Mouse (Mus musculus) liver, adult 10 weeks (tissue): ENCODE data around the gene Gzmn. TPM values are rescaled to one million over a fixed set of nuclear protein-coding genes. Genes with fewer than 3 reads are reported as not detected.

ENCODE experiments used
- polyA plus RNA-seq: library from polyadenylated mRNA; stranded (reverse); fragments of 350-450 nt; fragmentation: Illumina TruSeq; extraction: RNeasy Lipid Tissue Mini Kit (QIAGEN cat#74804); gene quantifications from one replicate; pipeline ENCODE4 v1.2.3, GENCODE M21; 2014; ENCODE audit warnings: low read depth, low replicate concordance

Gzmn gene
- not detected for polyA plus RNA-seq

DNA sequence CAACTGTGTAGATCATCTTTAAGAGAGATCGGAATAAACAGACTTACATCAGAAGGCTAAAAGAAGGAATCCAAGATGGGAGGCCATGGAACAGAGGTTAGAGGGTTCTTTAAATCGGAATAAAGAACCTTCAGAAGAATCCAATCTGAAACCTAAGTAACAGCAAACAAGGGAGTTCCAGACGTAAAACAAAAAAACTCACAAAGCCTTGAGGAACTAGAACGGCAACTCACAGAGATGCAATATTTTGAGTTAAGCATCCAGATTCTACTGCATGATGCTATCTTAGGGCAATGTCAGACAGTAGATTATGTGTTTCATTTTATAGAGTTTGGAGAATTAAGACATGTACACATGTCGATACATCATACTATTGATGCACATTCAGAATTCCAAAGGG lies at the start of gene Gzmn:
TSS of gene Gzmn (minus strand) at position 101 of the 400 bp plus-strand sequence.

DNA sequence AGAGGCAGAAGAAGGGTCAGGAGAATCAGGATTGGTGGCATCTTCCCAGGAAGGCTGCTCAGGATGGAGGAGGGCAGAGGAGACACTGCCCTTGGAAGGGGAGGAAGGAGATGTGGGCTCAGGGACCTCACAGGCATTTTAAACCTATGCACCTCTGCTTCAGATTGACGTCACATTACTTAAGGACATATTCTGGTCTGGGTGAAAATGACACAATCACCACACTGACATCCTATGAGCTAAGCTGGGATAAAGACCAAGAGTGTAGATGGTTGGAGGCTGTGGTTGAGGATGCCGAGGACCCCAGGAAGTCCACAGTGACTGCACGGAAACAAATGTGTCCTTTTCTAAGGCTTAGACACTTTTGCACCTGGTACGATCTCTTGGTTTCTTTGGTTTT lies 36.9 kb upstream of the Gzmn start, which contains the start of gene Gzmf:
TSS of gene Gzmf (minus strand) at position 101 of the 400 bp plus-strand sequence.

DNA sequence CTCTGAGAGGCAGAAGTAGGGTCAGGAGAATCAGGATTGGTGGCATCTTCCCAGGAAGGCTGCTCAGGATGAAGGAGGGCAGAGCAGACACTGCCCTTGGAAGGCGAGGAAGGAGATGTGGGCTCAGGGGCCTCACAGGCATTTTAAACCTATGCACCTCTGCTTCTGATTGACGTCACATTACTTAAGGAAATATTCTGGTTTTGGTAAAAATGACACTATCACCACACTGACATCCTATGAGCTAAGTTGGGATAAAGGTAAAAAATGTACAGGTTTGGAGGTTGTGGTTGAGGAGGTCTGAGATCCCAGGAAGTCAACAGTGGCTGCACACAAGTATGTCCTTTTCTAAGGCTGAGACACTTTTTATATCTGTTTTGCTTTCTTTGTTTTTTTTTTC lies 14.9 kb downstream of the Gzmn start, which contains the start of gene Gzmg:
TSS of gene Gzmg (minus strand) at position 101 of the 400 bp plus-strand sequence.

DNA sequence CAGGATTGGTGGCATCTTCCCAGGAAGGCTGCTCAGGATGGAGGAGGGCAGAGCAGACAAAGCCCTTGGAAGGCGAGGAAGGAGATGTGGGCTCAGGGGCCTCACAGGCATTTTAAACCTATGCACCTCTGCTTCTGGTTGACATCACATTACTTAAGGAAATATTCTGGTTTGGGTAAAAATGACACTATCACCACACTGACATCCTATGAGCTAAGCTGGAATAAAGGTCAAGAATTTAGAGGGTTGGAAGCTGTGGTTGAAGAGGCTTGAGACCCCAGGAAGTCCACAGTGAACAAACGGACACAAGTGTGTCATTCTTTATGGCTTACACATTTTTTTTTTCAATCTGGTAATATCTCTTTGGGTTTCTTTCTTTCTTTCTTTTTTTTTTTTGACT lies 41.9 kb downstream of the Gzmn start, which contains the start of gene Gzmd:
TSS of gene Gzmd (minus strand) at position 101 of the 400 bp plus-strand sequence.

DNA sequence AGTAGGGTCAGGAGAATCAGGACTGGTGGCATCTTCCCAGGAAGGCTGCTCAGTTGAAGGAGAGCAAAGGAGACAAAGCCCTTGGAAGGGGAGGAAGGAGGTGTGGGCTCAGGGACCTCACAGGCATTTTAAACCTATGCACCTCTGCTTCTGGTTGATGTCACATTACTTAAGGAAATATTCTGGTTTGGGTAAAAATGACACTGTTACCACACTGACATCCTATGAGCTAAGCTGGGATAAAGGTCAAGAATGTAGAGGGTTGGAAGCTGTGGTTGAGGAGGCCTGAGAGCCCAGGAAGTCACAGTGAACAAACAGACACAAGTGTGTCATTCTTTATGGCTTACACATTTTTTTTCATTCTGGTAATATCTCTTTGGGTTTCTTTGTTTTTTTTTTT lies 53.9 kb downstream of the Gzmn start, which contains the start of gene Gzme:
TSS of gene Gzme (minus strand) at position 101 of the 400 bp plus-strand sequence.

Other genes with a start within 250 kb of the Gzmn start
- not detected for gene Cma1, start 229.9 kb downstream of the Gzmn start, polyA plus RNA-seq
- not detected for gene Cma2, start 223.6 kb downstream of the Gzmn start, polyA plus RNA-seq
- gene Mcpt1, start 156.6 kb downstream of the Gzmn start, polyA plus RNA-seq: not detected
- not detected for gene Mcpt9, start 144.1 kb downstream of the Gzmn start, polyA plus RNA-seq
- gene Mcpt2, start 132.6 kb downstream of the Gzmn start, polyA plus RNA-seq: not detected
- gene Mcpt4, start 112.3 kb downstream of the Gzmn start, polyA plus RNA-seq: not detected
- not detected for gene Mcpt8, start 89.3 kb downstream of the Gzmn start, polyA plus RNA-seq
- gene Ctsg, start 72.0 kb downstream of the Gzmn start, polyA plus RNA-seq: not detected
- gene Gzme, start 54.0 kb downstream of the Gzmn start, polyA plus RNA-seq: not detected
- not detected for gene Gzmd, start 42.0 kb downstream of the Gzmn start, polyA plus RNA-seq
- gene Gzmg, start 15.0 kb downstream of the Gzmn start, polyA plus RNA-seq: not detected
- not detected for gene Gzmf, start 36.8 kb upstream of the Gzmn start, polyA plus RNA-seq
- not detected for gene Gzmc, start 60.1 kb upstream of the Gzmn start, polyA plus RNA-seq
- gene Gzmb, start 87.7 kb upstream of the Gzmn start, polyA plus RNA-seq: 1.1 TPM
- gene Atp12a, start 190.5 kb upstream of the Gzmn start, polyA plus RNA-seq: not detected
- 0.45 TPM for gene Rnf17, start 228.0 kb upstream of the Gzmn start, polyA plus RNA-seq